Mouse (Mus musculus) bone marrow, adult 2 months (tissue): ENCODE measurements around the gene Uba1. TPM values are rescaled to one million over a fixed set of nuclear protein-coding genes. Genes with fewer than 3 reads are reported as not detected.

Source experiments
- H3K27ac ChIP-seq: fragments of 200-500 bp; 2 replicates; pipeline ENCODE4 v1.5.1; 2012; ENCODE audit warnings: low read depth, mild to moderate bottlenecking, control low read depth, inconsistent platforms, low read length; ENCODE audit not compliant: control insufficient read depth, poor library complexity, insufficient read depth
- H3K4me1 ChIP-seq: fragments of 200-500 bp; 2 replicates; pipeline ENCODE4 v1.6.1; 2011; ENCODE audit warnings: low read length; ENCODE audit not compliant: control insufficient read depth, insufficient read depth
- H3K4me3 ChIP-seq: fragments of 200-500 bp; replicated peaks from 2 replicates; pipeline ENCODE3; 2011; ENCODE audit warnings: mild to moderate bottlenecking, low read depth, low read length, control low read depth; ENCODE audit not compliant: control insufficient read depth
- CTCF ChIP-seq: fragments of 200-500 bp; IDR thresholded peaks from 2 replicates; pipeline ENCODE4 v1.5.1; 2011; ENCODE audit warnings: low read length, control low read depth; ENCODE audit not compliant: control insufficient read depth, insufficient read depth
- POLR2A ChIP-seq: fragments of 200-500 bp; IDR thresholded peaks from 2 replicates; pipeline ENCODE4 v1.6.1; 2011; ENCODE audit warnings: low read depth, mild to moderate bottlenecking, control low read depth, low read length, borderline replicate concordance; ENCODE audit not compliant: control insufficient read depth
- WGBS: fragments of 180-500 bp; shearing (Covaris S2); methylation state at CpG from one replicate; pipeline ENCODE4 v1.1.7; 2018; 5-methylcytosine and 5-hydroxymethylcytosine counted together
- polyA plus RNA-seq: library from polyadenylated mRNA; stranded (reverse); fragments of >200 nt; gene quantifications from 2 replicates; pipeline ENCODE4 v1.2.4, GENCODE M21; 2011; ENCODE audit warnings: low replicate concordance; ENCODE audit not compliant: missing spikeins, insufficient read depth, insufficient read length

Gene Uba1
- polyA plus RNA-seq, 1 experiment: 45.8 TPM

- Histone ChIP-seq H3K4me1 (no peaks in the 10 kb centered on the region; the same call in 1 of the 2 replicates), H3K27ac (peak overlapping the region; percentile 7), H3K4me3 (peak overlapping the region; percentile 77)
- 16% methylated on average over 24 of the region's 24 CpGs for WGBS
- no peak for TF ChIP-seq CTCF
- TF ChIP-seq POLR2A: no peak
Measured at GRCm38 (mm10) chrX:20658891-20659406, 823 bp downstream of the Uba1 start.

DNA sequence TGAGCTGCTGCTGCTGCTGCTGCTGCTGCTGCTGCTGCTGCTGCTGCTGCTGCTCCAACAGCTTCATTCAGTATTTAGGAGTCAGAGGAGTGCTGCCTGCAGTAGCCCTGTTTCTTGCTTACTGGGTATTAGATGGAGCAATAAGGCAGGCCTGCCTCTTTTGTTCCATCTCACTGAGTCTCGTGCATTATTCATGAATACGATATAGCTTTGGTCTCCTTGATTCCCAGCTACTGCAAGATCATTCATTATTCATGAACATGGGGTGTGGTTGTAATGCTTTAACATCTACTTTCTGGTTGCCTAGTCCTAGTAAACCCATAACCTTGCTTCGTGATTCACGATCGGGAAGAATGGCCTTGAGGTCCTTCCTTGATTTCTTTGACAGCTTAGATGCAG lies 4.2 kb downstream of the Uba1 start:
- WGBS: 28% methylated on average over 5 of the region's 5 CpGs
- no peak overlapping the region for H3K4me3 ChIP-seq
- TF ChIP-seq POLR2A (no peak), CTCF (no peak)
- H3K4me1 ChIP-seq: no peaks in the 10 kb centered on the region; the same call in 1 of the 2 replicates
- H3K27ac ChIP-seq: no peak overlapping the region

- Histone ChIP-seq H3K4me1 (no peaks in the 10 kb centered on the region), H3K27ac (peak overlapping the region; percentile 75), H3K4me3 (peak overlapping the region; percentile 99)
- no peak for TF ChIP-seq CTCF
- TF ChIP-seq POLR2A: peak; percentile 67; the same call in 1 of the 2 replicates
- WGBS: 14% methylated on average over 27 of the region's 28 CpGs
Measured at GRCm38 (mm10) chrX:20662716-20663443, 4.8 kb downstream of the Uba1 start.

- Histone ChIP-seq H3K4me3 (peak overlapping the region; percentile 99), H3K4me1 (no peaks in the 10 kb centered on the region), H3K27ac (no peak overlapping the region)
- WGBS: 6% methylated on average over 9 of the region's 9 CpGs
- no peak for TF ChIP-seq CTCF
- no peak for TF ChIP-seq POLR2A
Measured at GRCm38 (mm10) chrX:20663444-20663790, 5.3 kb downstream of the Uba1 start.

DNA sequence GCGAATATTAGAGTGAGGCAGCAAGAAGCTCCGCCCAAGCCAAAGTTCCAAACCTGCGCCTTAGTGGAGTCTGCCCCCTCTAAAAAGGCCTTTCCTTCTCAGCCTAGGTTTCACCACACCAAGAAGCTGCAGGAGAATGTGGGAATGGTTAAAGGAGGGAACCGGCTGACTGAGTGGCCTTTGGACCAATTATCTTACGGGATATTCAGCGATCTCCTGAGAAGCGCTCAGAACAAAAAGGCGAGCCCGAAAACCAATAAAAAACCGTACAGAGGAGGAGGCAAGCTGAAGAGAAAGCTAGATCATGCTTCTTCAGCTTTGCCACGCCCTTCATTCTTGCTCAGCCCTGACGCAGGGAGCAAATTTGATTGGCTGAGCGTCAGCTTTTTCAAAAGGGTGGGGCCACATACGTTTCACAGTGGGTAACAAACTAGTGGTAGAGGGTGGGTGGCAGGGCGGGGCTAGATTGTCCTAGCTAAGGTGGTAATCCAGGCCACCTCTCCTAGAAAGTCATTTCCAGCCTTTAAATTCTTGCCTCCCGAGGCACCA lies 29.5 kb downstream of the Uba1 start, which contains the start of gene Cdk16:
Gene Cdk16 (plus strand): TSS at position 436 of the 549 bp plus-strand sequence.
- Histone ChIP-seq H3K4me3 (peak within 1 kb of the TSS; percentile 90), H3K27ac (peak within 1 kb of the TSS; percentile 96), H3K4me1 (no peaks in the 10 kb centered on the region)
- 13% methylated on average over 16 of the region's 16 CpGs for WGBS
- no peak for TF ChIP-seq CTCF
- no peak for TF ChIP-seq POLR2A

DNA sequence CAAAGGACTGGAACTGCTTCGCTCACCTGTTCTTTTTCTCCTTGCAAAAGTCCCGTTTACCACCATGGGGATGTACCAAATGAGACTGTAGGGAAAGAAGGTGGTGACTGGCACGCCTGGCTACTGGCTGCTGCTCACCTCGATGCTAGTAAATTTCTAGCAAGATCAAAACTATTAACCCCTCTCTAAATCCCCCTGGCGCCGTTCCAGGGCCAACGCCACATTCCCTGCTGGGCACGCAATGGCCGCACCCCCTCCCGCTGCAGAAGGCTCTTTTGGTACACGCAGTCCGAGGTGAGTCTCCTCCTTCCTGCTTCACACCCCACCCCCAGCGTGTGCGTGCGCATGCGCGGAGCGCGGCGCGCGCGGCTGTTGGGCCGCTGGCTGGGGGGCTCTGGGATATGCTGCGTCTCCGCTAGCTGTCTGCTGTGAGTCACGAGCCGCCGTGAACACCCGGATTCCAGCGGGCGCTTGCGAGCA lies 30.0 kb downstream of the Uba1 start:
- Histone ChIP-seq H3K27ac (peak overlapping the region; percentile 96), H3K4me1 (no peaks in the 10 kb centered on the region), H3K4me3 (peak overlapping the region; percentile 90)
- no peak for TF ChIP-seq CTCF
- peak; percentile 54; the same call in 1 of the 2 replicates for TF ChIP-seq POLR2A
- WGBS: 7% methylated on average over 32 of the region's 33 CpGs

- 13% methylated on average over 34 of the region's 35 CpGs for WGBS
- Histone ChIP-seq H3K4me1 (no peaks in the 10 kb centered on the region), H3K27ac (peak overlapping the region; percentile 96), H3K4me3 (peak overlapping the region; percentile 90)
- TF ChIP-seq POLR2A (no peak), CTCF (no peak)
Measured at GRCm38 (mm10) chrX:20688615-20689014, 30.5 kb downstream of the Uba1 start.

- TF ChIP-seq CTCF (no peak), POLR2A (no peak)
- Histone ChIP-seq H3K27ac (no peak overlapping the region), H3K4me3 (no peak overlapping the region), H3K4me1 (no peaks in the 10 kb centered on the region)
- WGBS: 39% methylated on average over 3 of the region's 3 CpGs
Measured at GRCm38 (mm10) chrX:20691566-20691965, 33.4 kb downstream of the Uba1 start.

DNA sequence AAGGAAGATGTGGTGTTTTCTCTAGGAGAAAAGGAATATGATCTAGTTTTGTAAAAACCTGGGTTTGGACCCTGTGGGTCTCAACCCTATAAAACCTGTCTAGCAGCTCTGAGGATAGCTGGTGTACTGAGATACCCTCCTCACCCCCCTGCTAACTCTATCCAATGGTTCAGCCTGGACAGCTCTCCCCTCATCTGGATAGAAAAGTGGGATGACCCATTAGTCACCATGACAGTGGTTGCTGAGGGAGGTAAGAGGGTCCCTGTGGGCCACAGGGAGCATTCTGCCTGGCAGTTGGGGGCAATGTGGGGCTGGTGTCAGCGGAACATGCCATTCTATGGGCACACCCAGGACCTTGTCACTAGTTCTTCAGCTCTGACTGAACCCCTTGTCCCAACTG lies 34.5 kb downstream of the Uba1 start:
- TF ChIP-seq CTCF: no peak
- no peak for TF ChIP-seq POLR2A
- 92% methylated on average over 1 of the region's 1 CpGs for WGBS
- H3K27ac ChIP-seq: no peak overlapping the region
- H3K4me3 ChIP-seq: no peak overlapping the region
- no peaks in the 10 kb centered on the region for H3K4me1 ChIP-seq
